Mouse (Mus musculus) liver, postnatal 0 days (tissue): ENCODE measurements at regions not wholly inside any gene's neighbourhood (a gene's known extent, or its start where the extent isn't known, plus 50 kb on each side); places are given as distances from the start of the nearest gene placed in this dataset.

Experiments used
- ATAC-seq: fragments of 200-750 bp; cut with Nextera tagmentation; 2 replicates; pipeline ENCODE4 v1.8.0; 2017; ENCODE audit warnings: mild to moderate bottlenecking, moderate library complexity
- DNase-seq: peaks from one replicate; pipeline ENCODE4 v3.0.0-alpha.2; 2016
- H3K27ac ChIP-seq: fragments of 300-500 bp; sonication (generic); 2 replicates; pipeline ENCODE4 v1.5.1; 2014; ENCODE audit warnings: antibody characterized with exemption, moderate library complexity, mild to moderate bottlenecking, low read depth
- H3K27me3 ChIP-seq: fragments of 300-500 bp; sonication (generic); 2 replicates; pipeline ENCODE4 v1.6.1; 2014; ENCODE audit warnings: low read length, control low read depth, mixed read lengths; ENCODE audit not compliant: insufficient read depth
- H3K36me3 ChIP-seq: fragments of 300-500 bp; sonication (generic); replicated peaks from 2 replicates; pipeline ENCODE4 v1.6.1; 2014; ENCODE audit warnings: mild to moderate bottlenecking, control low read depth, low read length, moderate library complexity, mixed read lengths; ENCODE audit not compliant: insufficient read depth
- H3K4me1 ChIP-seq: fragments of 300-500 bp; sonication (generic); 2 replicates; pipeline ENCODE4 v1.6.1; 2014; ENCODE audit warnings: antibody characterized with exemption, mild to moderate bottlenecking, control low read depth; ENCODE audit not compliant: insufficient read depth
- H3K4me2 ChIP-seq: fragments of 300-500 bp; sonication (generic); 2 replicates; pipeline ENCODE4 v1.6.1; 2014; ENCODE audit warnings: low read depth, mild to moderate bottlenecking, low read length, moderate library complexity, mixed read lengths
- H3K4me3 ChIP-seq: fragments of 300-500 bp; sonication (generic); 2 replicates; pipeline ENCODE4 v1.5.1; 2014; ENCODE audit warnings: low read depth, low read length
- H3K9ac ChIP-seq: fragments of 300-500 bp; sonication (generic); replicated peaks from 2 replicates; pipeline ENCODE4 v1.6.1; 2014; ENCODE audit warnings: mild to moderate bottlenecking, moderate library complexity
- H3K9me3 ChIP-seq: fragments of 300-500 bp; sonication (generic); 2 replicates; pipeline ENCODE4 v1.6.1; 2016; ENCODE audit warnings: mild to moderate bottlenecking, control low read depth, low read length, mixed read lengths
- CTCF ChIP-seq: sonication (generic); IDR thresholded peaks from 2 replicates; pipeline ENCODE4 v1.5.1; 2016; ENCODE audit warnings: antibody characterized with exemption, low read depth
- EP300 ChIP-seq: IDR thresholded peaks from 2 replicates; pipeline ENCODE4 v1.6.1; 2016; ENCODE audit warnings: antibody characterized with exemption, low read depth, mild to moderate bottlenecking
- WGBS: fragments of 180-500 bp; shearing (Covaris S2); extraction: QIAGEN DNeasy Blood & Tissue Kit; methylation state at CpG from one replicate; pipeline ENCODE4 v1.1.7; 2014; ENCODE audit not compliant: insufficient replicate concordance; 5-methylcytosine and 5-hydroxymethylcytosine counted together

DNA sequence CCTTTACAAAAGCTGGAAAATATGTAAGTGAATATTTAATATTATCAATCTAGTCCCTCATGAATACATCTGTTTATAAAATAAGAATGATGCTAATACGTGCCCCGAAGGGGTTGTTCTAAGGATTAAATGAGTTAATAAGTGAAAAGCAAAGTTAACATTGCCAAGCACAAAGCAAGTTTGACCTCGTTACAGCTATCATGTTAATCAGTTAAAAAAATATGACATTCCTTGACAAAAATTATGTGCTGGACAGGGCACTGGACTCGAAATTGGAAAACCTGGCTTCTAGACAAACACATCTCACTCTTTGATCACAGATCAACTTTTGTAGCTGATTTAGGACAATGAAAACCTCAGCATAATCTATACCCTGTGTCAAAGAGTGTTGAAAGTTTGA is 125.8 kb upstream of the Usp24 start:
- Histone ChIP-seq H3K4me3 (no peak overlapping the region), H3K4me2 (no peak overlapping the region), H3K9ac (no peak overlapping the region), H3K27me3 (no peaks in the 10 kb centered on the region), H3K4me1 (peaks cover 4% of the 10 kb centered on the region), H3K36me3 (no peaks in the 10 kb centered on the region), H3K9me3 (no peaks in the 10 kb centered on the region), H3K27ac (no peak overlapping the region)
- no peak for DNase-seq
- no peak for ATAC-seq
- no peak for TF ChIP-seq EP300
- TF ChIP-seq CTCF = no peak
- 76% methylated on average over 4 of the region's 4 CpGs for WGBS

- no peak for DNase-seq
- Histone ChIP-seq H3K4me1 (peaks cover 4% of the 10 kb centered on the region), H3K27me3 (no peaks in the 10 kb centered on the region), H3K27ac (no peak overlapping the region), H3K4me3 (no peak overlapping the region), H3K9ac (no peak overlapping the region), H3K9me3 (no peaks in the 10 kb centered on the region), H3K4me2 (no peak overlapping the region), H3K36me3 (no peaks in the 10 kb centered on the region)
- TF ChIP-seq EP300 = no peak
- no peak for TF ChIP-seq CTCF
- no peak for ATAC-seq
- 80% methylated on average over 8 of the region's 8 CpGs for WGBS
Observed at GRCm38 (mm10) chr4:106191331-106191730, 124.7 kb upstream of the Usp24 start.

DNA sequence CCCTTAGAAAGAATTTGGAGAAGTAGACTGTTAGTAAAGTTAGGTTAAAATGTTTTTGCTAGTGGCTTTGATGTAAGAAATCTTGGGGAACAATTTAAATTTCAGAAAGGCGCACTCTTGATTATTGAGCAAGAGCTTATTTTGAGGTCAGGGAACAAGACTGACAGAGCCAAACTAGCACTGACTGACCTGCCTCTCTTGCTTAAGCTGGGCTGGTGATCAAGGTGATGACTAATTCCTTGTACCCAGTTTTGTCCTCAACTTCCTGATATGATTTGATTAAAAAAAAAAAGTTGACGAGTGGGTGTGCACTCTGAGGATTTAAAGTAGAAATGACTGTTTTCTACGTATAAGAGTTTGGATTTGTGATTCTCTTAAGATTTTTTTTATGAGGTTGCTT is 124.2 kb upstream of the Usp24 start:
- ATAC-seq = no peak
- no peak overlapping the region for H3K9ac ChIP-seq
- no peaks in the 10 kb centered on the region for H3K9me3 ChIP-seq
- no peak overlapping the region for H3K27ac ChIP-seq
- no peaks in the 10 kb centered on the region for H3K27me3 ChIP-seq
- WGBS = 70% methylated on average over 3 of the region's 3 CpGs
- no peak overlapping the region for H3K4me2 ChIP-seq
- no peaks in the 10 kb centered on the region for H3K36me3 ChIP-seq
- H3K4me1 ChIP-seq = peaks cover 4% of the 10 kb centered on the region
- no peak for DNase-seq
- H3K4me3 ChIP-seq = no peak overlapping the region
- TF ChIP-seq CTCF = no peak
- TF ChIP-seq EP300 = no peak

DNA sequence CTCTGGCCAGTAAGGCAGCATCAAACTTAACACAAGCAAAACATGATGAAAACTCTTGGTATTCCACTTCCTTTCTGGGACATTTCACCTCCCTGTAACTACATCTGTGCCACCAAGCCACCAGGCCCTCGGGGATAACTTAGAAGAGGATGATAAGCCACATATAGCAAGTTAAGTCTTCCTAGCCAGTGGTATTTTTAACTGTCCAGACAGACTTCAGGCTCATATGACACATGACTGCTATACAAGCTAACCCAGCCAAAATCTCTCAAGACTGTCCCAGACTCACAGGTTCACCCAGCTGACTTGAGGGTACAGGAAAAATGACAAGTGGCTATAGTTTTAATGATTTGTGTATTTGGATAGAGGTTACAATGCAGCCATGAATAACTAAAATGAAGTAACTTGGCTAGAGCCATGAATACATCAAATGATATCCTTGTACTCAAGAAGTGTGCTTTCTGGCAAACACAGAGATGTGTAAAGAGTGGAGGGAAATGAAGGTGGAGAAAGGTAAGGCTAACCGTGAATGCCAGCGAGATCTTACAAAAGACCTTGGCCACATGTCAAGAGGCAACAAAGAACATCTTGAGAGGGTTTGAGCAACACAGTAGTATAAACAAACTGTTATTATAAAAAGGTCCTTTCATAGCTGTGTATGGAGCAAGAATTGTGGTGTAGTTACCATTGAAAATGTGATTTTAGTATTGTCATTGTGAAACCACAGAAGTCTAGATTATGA is 122.6 kb upstream of the Usp24 start:
- H3K27ac ChIP-seq = no peak overlapping the region
- no peak overlapping the region for H3K9ac ChIP-seq
- H3K27me3 ChIP-seq = no peaks in the 10 kb centered on the region
- H3K4me3 ChIP-seq = no peak overlapping the region
- TF ChIP-seq CTCF (no peak), EP300 (no peak)
- 73% methylated on average over 3 of the region's 3 CpGs for WGBS
- DNase-seq = no peak
- no peak for ATAC-seq
- H3K4me2 ChIP-seq = no peak overlapping the region
- H3K4me1 ChIP-seq = peaks cover 4% of the 10 kb centered on the region
- no peaks in the 10 kb centered on the region for H3K9me3 ChIP-seq
- no peaks in the 10 kb centered on the region for H3K36me3 ChIP-seq

DNA sequence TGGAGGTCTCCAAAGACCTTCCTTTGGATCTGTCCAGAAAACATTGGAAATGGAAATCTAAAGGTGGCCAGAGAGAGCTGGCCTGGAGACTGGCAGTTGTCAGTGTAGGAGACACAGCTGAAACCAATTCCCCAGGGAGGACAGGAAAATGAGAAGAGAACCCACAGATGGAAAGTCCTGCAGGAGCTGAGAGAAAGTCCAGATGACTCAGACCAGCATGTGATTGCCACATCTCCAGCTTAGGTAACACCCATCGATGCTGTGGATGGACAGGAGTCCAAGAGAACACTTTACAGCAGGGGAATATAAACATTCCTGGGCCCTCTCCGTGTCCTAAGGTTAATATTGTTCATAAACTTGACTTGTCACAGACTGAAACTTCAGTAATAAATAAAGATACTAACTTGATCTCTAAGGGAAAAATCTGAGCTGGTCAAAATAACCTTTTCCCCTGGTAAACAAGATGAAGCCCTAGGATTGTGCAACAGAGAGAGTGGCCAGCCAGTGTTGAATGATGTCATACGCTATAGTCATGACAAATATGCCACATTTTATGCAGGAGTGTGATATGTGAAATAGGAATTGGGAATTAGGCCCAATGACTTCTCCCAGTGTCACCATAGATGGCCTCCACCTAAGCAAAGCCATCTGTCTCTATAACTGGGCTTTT is 120.4 kb upstream of the Usp24 start:
- no peak overlapping the region for H3K4me2 ChIP-seq
- WGBS = 47% methylated on average over 3 of the region's 3 CpGs
- ATAC-seq (peak; percentile 75), DNase-seq (peak; percentile 56)
- no peaks in the 10 kb centered on the region for H3K9me3 ChIP-seq
- H3K36me3 ChIP-seq = no peaks in the 10 kb centered on the region
- peak; percentile 85 for TF ChIP-seq EP300
- no peak for TF ChIP-seq CTCF
- H3K4me1 ChIP-seq = peaks cover 10% of the 10 kb centered on the region
- no peak overlapping the region for H3K4me3 ChIP-seq
- peak overlapping the region; percentile 87 for H3K27ac ChIP-seq
- 0 out of 2 replicates have a peak overlapping the region, but pooled peaks have one; percentile 30 for H3K9ac ChIP-seq
- H3K27me3 ChIP-seq = no peaks in the 10 kb centered on the region

GRCm38 (mm10) chr4:106199833-106200232 is 116.2 kb upstream of the Usp24 start:
- ATAC-seq = peak; percentile 77
- no peaks in the 10 kb centered on the region for H3K36me3 ChIP-seq
- no peaks in the 10 kb centered on the region for H3K9me3 ChIP-seq
- no peak overlapping the region for H3K4me3 ChIP-seq
- peak; percentile 48 for DNase-seq
- TF ChIP-seq EP300 (peak; percentile 68; the same call in 1 of the 2 replicates), CTCF (no peak)
- H3K9ac ChIP-seq = peak overlapping the region; percentile 30
- 38% methylated on average over 11 of the region's 11 CpGs for WGBS
- no peaks in the 10 kb centered on the region for H3K27me3 ChIP-seq
- H3K4me1 ChIP-seq = peaks cover 6% of the 10 kb centered on the region; the same call in 1 of the 2 replicates
- peak overlapping the region; percentile 92 for H3K27ac ChIP-seq
- H3K4me2 ChIP-seq = peak overlapping the region; percentile 26
